Mouse (Mus musculus) heart, embryonic 15.5 days (tissue): ENCODE results near the gene Zfp683. TPM values are rescaled to one million over a fixed set of nuclear protein-coding genes. Genes with fewer than 3 reads are reported as not detected.
A peak's percentile ranks its signal among the peaks of the same experiment; 100 is the strongest.

Experiments
- ATAC-seq: fragments of 200-750 bp; cut with Nextera tagmentation; replicated peaks from 2 replicates; pipeline ENCODE4 v1.8.0; 2017; ENCODE audit warnings: low read depth, moderate TSS enrichment; ENCODE audit not compliant: insufficient number of reproducible peaks, insufficient read depth, low FRiP score
- H3K27ac ChIP-seq: fragments of 300-500 bp; sonication (generic); 2 replicates; pipeline ENCODE4 v1.5.1; 2015; ENCODE audit warnings: mild to moderate bottlenecking, inconsistent platforms
- H3K27me3 ChIP-seq: fragments of 300-500 bp; sonication (generic); 2 replicates; pipeline ENCODE4 v1.6.1; 2015; ENCODE audit warnings: inconsistent platforms
- H3K36me3 ChIP-seq: fragments of 300-500 bp; sonication (generic); 2 replicates; pipeline ENCODE4 v1.6.1; 2015; ENCODE audit warnings: mild to moderate bottlenecking, inconsistent platforms
- H3K4me1 ChIP-seq: fragments of 300-500 bp; sonication (generic); replicated peaks from 2 replicates; pipeline ENCODE4 v1.6.1; 2015; ENCODE audit warnings: inconsistent platforms
- H3K4me2 ChIP-seq: fragments of 300-500 bp; sonication (generic); 2 replicates; pipeline ENCODE4 v1.6.1; 2015; ENCODE audit warnings: inconsistent platforms, mild to moderate bottlenecking, moderate library complexity
- H3K4me3 ChIP-seq: fragments of 300-500 bp; sonication (generic); 2 replicates; pipeline ENCODE4 v1.5.1; 2015; ENCODE audit warnings: mild to moderate bottlenecking, inconsistent platforms
- H3K9ac ChIP-seq: fragments of 300-500 bp; sonication (generic); 2 replicates; pipeline ENCODE4 v1.6.1; 2015; ENCODE audit warnings: mild to moderate bottlenecking, inconsistent platforms
- H3K9me3 ChIP-seq: fragments of 300-500 bp; sonication (generic); replicated peaks from 2 replicates; pipeline ENCODE4 v1.6.1; 2016; ENCODE audit warnings: inconsistent platforms
- WGBS: fragments of 180-500 bp; shearing (Covaris S2); methylation state at CpG from one replicate; pipeline ENCODE4 v1.1.7; 2015; ENCODE audit warnings: mixed read lengths; 5-methylcytosine and 5-hydroxymethylcytosine counted together
- polyA plus RNA-seq: library from polyadenylated mRNA; unstranded; fragments of >200 nt; fragmentation: Nextera tagmentation; extraction: Ambion mirVana; gene quantifications from 2 replicates; pipeline ENCODE4 v1.2.1, GENCODE M21; 2015

The Zfp683 gene
- polyA plus RNA-seq, 1 experiment from 2014 or later = not detected

DNA sequence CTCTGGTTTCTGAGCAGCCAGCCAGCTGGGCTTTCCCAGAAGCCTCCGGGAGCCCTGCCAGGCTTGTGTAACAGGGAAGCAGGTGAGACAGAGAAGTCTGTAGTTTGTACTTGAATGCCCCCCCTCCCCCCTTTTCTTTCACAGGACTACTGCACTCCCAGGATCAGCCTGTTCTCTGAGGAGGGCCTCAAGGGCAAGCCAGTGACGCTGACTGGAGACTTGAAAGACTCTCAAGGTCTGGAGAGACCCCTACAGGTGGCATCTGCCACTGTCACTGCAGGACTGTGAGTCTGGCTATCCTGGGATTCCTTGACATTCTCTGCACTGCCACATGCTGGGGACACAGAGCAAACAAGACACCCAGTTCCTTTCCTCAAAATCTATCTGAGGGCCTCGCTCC, 25.1 kb downstream of the Zfp683 start:
- WGBS = 25% methylated on average over 3 of the region's 3 CpGs
- no peak overlapping the region for H3K4me2 ChIP-seq
- H3K9ac ChIP-seq = no peak overlapping the region; the same call in 1 of the 2 replicates
- H3K27ac ChIP-seq = no peak overlapping the region
- ATAC-seq = 0 out of 2 replicates have a peak, but pooled peaks have one; percentile 30
- H3K36me3 ChIP-seq = no peaks in the 10 kb centered on the region
- H3K4me1 ChIP-seq = peaks cover 13% of the 10 kb centered on the region
- H3K4me3 ChIP-seq = no peak overlapping the region
- peaks cover 36% of the 10 kb centered on the region for H3K27me3 ChIP-seq
- H3K9me3 ChIP-seq = no peaks in the 10 kb centered on the region

DNA sequence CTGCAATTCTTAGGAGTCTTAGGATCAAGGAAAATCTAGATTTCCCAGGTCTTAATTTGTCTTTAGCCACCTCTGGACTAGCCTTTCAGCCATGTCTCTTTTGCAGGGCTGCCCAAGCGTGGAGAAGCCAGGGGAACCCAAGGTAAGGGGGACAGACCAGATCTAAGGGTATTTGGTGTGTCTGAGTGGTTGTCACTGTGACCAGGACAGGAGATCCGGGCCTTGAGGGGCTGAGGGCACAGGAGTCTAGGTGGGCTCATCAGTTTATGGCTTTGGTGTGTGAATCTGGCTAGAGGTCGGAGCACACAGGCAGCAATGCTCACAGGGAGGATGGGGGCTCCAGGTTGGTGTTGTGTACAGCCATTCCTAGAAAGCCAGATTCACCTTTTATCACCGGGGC, 27.0 kb downstream of the Zfp683 start:
- no peak overlapping the region for H3K4me3 ChIP-seq
- H3K27me3 ChIP-seq = peaks cover 34% of the 10 kb centered on the region
- no peak overlapping the region for H3K27ac ChIP-seq
- no peaks in the 10 kb centered on the region for H3K9me3 ChIP-seq
- WGBS = 82% methylated on average over 4 of the region's 4 CpGs
- ATAC-seq = no peak
- no peak overlapping the region for H3K9ac ChIP-seq
- no peak overlapping the region for H3K4me2 ChIP-seq
- H3K4me1 ChIP-seq = peaks cover 13% of the 10 kb centered on the region
- H3K36me3 ChIP-seq = no peaks in the 10 kb centered on the region

DNA sequence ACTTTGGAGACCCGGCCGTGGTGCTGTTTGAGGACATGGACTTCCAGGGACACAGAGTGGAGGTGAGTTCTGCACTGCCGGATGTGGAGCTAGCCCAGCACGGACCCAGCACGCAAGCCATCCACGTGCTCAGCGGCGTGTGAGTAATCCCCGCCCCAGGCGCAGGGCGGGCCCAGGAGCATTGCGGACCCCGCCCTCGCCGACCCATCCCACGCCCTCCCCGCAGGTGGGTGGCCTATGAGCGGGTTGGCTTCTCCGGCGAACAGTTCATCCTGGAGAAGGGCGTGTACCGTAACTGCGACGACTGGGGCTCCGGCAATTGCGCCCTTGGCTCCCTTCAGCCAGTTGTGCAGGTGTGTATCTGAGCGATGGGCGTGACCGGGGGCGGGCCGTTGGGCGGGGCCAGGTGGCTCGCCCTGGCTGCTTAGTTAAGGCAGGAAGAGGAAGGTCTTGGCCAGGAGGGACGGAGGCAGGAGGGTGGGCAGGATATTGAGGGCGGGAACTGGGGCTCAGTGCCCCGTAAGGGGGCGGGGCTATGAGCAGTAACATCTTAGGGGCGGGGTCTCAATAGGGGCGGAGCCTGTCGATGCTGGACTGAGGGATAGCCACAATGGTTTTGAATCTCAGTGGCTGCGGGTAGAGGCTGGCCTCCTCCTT, 28.2 kb downstream of the Zfp683 start:
- Histone ChIP-seq H3K27me3 (peaks cover 34% of the 10 kb centered on the region), H3K9ac (no peak overlapping the region), H3K4me2 (peak overlapping the region; percentile 81), H3K9me3 (no peaks in the 10 kb centered on the region), H3K36me3 (no peaks in the 10 kb centered on the region), H3K4me1 (peaks cover 13% of the 10 kb centered on the region), H3K27ac (no peak overlapping the region), H3K4me3 (peak overlapping the region; percentile 50)
- under 1% methylated on average over 41 of the region's 41 CpGs for WGBS
- peak; percentile 73 for ATAC-seq

DNA sequence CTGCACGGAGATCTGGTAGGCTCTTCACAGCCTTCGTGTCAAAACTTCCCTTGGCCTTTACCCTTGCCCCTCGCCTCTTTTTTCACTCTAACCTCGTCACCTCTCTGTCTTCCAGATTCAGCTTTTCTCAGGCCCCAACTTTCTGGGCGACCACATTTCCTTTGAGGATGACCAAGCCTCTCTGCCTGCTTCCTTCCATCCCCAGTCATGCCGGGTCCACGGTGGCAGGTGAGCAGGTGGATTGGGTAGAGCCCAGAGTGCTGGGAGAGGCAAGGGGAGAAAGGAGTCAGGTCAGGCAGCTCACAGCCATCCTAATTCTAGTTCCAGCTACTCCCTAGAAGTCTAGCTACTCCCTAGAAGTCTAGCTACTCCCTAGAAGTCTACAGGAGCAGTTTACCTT, 28.8 kb downstream of the Zfp683 start:
- H3K27ac ChIP-seq = no peak overlapping the region

DNA sequence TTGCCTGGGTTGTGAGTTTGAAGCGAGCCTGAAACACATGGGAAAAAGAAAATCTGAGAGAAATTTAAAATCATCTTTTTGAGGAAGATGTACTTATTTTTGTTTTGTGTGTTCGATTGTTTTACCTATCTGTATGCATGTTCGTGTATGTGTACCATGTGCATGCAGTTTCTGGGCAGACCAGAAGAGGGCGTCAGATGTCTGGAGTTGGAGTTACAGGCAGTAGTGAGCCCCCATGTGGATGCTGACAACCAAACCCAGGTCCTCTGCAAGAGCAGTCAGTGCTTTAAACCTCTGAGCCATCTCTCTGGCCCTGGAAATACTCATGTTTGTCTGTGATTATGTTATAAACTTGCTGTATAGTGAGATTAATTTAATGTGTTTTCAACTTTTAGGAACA, 31.4 kb downstream of the Zfp683 start:
- Histone ChIP-seq H3K4me2 (no peak overlapping the region), H3K4me1 (peaks cover 11% of the 10 kb centered on the region), H3K27ac (no peak overlapping the region), H3K27me3 (peaks cover 33% of the 10 kb centered on the region), H3K36me3 (no peaks in the 10 kb centered on the region), H3K9ac (no peak overlapping the region), H3K4me3 (no peak overlapping the region), H3K9me3 (no peaks in the 10 kb centered on the region)
- ATAC-seq = no peak
- 86% methylated on average over 4 of the region's 4 CpGs for WGBS

More for the DNA sequence above, 28.8 kb downstream of the Zfp683 start:
- H3K4me1 ChIP-seq = peaks cover 13% of the 10 kb centered on the region
- no peaks in the 10 kb centered on the region for H3K36me3 ChIP-seq
- H3K4me2 ChIP-seq = peak overlapping the region; percentile 81
- H3K9me3 ChIP-seq = no peaks in the 10 kb centered on the region
- no peak overlapping the region for H3K9ac ChIP-seq
- peaks cover 34% of the 10 kb centered on the region for H3K27me3 ChIP-seq
- no peak for ATAC-seq
- H3K4me3 ChIP-seq = peak overlapping the region; percentile 50
- 15% methylated on average over 7 of the region's 7 CpGs for WGBS

DNA sequence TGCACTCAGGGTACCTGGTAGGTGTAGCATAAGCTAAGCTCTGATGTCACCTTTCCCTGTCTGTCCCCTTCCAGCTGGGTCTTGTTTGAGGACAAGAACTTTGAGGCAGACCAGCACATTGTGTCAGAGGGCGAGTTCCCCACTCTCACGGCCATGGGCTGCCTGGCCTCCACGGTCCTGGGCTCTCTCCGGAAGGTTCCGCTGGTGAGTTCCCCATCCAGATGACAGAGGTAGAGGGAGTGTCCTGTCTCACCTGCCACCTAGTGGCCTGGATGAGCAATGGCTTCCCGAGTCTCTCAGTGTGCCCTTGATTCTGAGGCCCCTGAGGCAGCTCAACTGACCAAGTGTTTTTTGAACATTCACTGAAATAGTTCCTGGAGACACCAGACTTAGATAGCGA, 33.8 kb downstream of the Zfp683 start:
- no peaks in the 10 kb centered on the region for H3K9me3 ChIP-seq
- no peak overlapping the region for H3K27ac ChIP-seq
- H3K27me3 ChIP-seq = peaks cover 9% of the 10 kb centered on the region
- no peak overlapping the region for H3K4me3 ChIP-seq
- WGBS = 27% methylated on average over 7 of the region's 7 CpGs
- H3K36me3 ChIP-seq = no peaks in the 10 kb centered on the region
- ATAC-seq = no peak
- H3K4me1 ChIP-seq = no peaks in the 10 kb centered on the region
- H3K4me2 ChIP-seq = peak overlapping the region; percentile 23; the same call in 1 of the 2 replicates
- H3K9ac ChIP-seq = no peak overlapping the region

DNA sequence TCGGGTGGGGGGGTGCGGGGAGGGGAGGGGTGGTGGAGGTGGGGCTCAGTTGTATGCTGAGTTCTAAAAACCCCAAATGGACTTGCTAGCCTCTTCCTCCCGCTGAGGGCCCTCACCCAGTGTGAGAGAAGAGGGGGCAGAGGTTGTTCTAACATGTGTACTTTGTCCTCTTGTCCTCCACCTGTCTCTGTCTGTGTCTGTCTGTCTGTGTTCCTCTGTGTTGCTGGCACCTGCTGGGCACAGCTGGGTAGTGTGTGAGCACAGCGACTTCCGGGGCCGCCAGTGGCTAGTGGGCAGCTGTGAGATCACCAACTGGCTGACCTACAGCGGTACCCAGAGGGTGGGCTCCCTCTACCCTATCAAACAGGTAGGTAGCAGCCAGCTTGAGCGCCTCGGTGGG, 35.4 kb downstream of the Zfp683 start:
- Histone ChIP-seq H3K36me3 (no peaks in the 10 kb centered on the region), H3K9ac (no peak overlapping the region), H3K27ac (no peak overlapping the region), H3K4me2 (no peak overlapping the region), H3K4me3 (no peak overlapping the region), H3K9me3 (no peaks in the 10 kb centered on the region), H3K4me1 (no peaks in the 10 kb centered on the region), H3K27me3 (no peaks in the 10 kb centered on the region)
- no peak for ATAC-seq
- 69% methylated on average over 9 of the region's 9 CpGs for WGBS

DNA sequence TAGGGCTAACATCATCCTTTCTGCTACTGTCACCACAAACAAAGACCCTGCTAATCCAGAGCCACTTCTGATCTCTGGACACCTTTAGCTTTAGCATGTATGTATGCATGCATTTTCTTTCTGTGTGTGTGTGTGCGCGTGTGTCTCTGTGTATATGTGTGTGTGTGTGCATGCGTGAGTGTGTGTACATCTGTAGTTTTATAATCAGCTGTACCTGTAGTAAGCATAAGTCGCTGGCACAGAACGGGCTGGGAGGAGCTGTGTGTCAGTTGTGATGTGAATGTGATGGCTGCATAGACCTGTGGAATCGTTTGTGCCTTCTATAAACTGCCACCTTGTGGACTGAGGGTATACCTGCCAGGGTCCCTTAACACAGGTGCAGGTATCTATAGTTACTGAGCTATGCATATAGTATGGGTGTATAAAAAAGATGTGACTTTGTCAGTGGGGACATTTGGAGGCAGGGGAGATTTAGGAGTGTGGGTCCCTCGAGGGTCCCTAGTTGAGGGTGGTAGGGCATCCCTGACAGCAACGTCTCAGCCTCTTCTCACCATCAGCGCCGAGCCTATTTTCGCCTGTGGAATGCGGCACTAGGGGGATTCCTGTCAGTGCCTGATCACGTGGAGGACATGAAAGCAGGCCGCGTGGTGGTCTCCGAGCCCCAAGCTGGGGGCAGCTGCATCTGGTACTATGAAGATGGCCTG, 37.0 kb downstream of the Zfp683 start:
- Histone ChIP-seq H3K9me3 (no peaks in the 10 kb centered on the region), H3K9ac (no peak overlapping the region), H3K4me1 (no peaks in the 10 kb centered on the region), H3K4me3 (no peak overlapping the region), H3K4me2 (no peak overlapping the region), H3K27me3 (no peaks in the 10 kb centered on the region), H3K36me3 (no peaks in the 10 kb centered on the region), H3K27ac (no peak overlapping the region)
- WGBS = 56% methylated on average over 16 of the region's 16 CpGs
- ATAC-seq = no peak

DNA sequence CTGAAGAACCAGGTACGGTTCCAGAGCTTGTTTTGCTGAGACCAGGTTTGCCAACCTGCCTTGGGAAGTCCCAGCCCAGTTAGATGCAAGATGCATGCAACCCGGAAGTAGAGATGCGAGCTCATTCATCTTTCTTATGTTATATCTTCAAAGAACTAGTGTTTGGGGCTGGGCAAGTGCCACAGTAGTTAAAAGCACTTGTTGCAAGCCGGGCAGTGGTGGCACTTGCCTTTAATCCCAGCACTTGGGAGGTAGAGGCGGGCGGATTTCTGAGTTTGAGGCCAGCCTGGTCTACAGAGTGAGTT, 37.5 kb downstream of the Zfp683 start:
- no peak for ATAC-seq
- H3K4me2 ChIP-seq = no peak overlapping the region
- no peaks in the 10 kb centered on the region for H3K27me3 ChIP-seq
- H3K36me3 ChIP-seq = no peaks in the 10 kb centered on the region
- no peaks in the 10 kb centered on the region for H3K4me1 ChIP-seq
- H3K9me3 ChIP-seq = no peaks in the 10 kb centered on the region
- no peak overlapping the region for H3K9ac ChIP-seq
- H3K4me3 ChIP-seq = no peak overlapping the region
- 78% methylated on average over 6 of the region's 6 CpGs for WGBS
- no peak overlapping the region for H3K27ac ChIP-seq

DNA sequence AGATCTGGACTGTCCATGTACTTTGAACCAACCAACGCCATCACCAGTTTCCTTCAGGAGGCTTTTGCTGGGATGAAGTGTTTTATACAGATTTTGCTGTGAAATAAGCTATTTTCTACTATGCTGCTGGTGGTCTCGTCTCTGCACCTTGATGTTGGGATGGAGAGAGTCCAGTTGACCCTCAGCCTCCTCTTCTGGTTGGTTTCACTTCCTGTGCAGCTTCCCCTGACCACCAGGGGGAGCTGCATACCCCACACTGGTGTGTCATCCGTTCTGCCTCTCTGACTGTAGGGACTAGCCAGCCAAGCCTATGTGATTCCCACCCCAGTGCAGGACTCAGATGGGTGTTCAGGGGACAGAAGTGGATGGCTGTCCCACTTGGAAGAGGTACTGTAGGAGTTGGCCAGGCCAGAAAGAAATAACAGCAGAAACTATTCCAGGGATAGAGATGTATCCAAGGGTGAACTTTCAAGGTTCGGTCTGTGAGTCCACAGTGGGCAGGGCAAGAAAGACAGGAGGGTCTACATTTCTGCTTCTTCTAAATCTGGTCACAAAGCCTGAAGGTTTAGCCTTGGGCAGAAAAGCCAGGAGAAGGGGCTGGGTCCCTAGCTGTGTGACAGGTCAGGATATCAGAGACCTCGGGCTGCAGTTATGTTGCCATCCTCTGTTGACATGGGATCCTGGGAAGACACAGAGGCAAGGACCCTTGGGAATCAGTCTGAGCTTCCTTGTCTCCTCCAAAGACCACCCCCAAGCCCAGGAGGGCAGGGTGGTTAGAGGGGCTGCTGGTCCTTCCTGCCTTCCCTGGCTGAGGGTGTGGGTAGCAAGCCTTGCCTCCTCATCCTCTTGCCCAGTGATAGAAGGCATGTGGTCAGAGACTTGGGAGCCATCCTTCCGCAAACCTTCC, 39.0 kb downstream of the Zfp683 start:
- Histone ChIP-seq H3K4me1 (no peaks in the 10 kb centered on the region), H3K9me3 (no peaks in the 10 kb centered on the region), H3K9ac (no peak overlapping the region), H3K4me2 (no peak overlapping the region), H3K4me3 (no peak overlapping the region), H3K36me3 (no peaks in the 10 kb centered on the region), H3K27me3 (no peaks in the 10 kb centered on the region), H3K27ac (no peak overlapping the region)
- ATAC-seq = no peak
- WGBS = 67% methylated on average over 6 of the region's 6 CpGs

DNA sequence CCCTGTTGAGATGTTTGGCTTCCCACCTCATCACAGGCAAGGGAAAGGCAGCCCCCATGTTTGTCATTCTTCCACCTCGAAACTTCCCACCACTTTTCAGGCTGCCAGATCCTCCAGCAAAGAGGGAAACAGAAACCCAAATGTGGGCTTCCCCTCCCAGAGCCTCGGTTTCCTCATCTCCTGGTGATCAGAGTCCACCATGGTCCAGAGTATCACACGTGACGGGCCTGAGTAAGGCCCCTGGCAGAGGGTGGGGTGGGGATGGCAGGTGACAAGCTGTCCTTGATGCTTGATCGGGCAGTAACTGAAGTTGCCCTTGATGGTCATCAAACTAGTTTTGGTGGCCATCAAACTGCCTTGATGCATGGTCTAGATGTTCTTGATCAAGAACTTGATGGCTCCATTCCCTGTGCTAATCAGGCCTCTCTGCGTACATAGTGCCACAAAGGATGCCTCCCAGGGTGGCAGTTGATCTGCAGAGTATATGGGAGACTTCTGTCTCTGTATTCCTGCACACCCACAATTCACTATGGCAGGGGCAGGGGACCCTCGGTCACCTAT, 40.4 kb downstream of the Zfp683 start:
- Histone ChIP-seq H3K36me3 (no peaks in the 10 kb centered on the region), H3K9ac (no peak overlapping the region), H3K27ac (no peak overlapping the region), H3K4me3 (no peak overlapping the region), H3K4me2 (no peak overlapping the region), H3K27me3 (no peaks in the 10 kb centered on the region), H3K4me1 (peaks cover 4% of the 10 kb centered on the region; the same call in 1 of the 2 replicates), H3K9me3 (no peaks in the 10 kb centered on the region)
- 77% methylated on average over 7 of the region's 7 CpGs for WGBS
- no peak for ATAC-seq
